Mouse (Mus musculus): ENCODE results near the gene Tsr1. TPM values are rescaled to one million over a fixed set of nuclear protein-coding genes. Genes with fewer than 3 reads are reported as not detected.

The Tsr1 gene
- total RNA-seq, 2 experiments from 2014 or later: 39.7 to 42.3 TPM

Small RNA genes lying within 50 kb of the gene (microRNA-seq; reads per million reads assigned to microRNA genes)
- gene Mir6926: 0.79 reads per million

Other genes with a start within 250 kb of the Tsr1 start
- 100 to 1,000 TPM; 217 to 220 TPM for gene Cluh, start 248.6 kb upstream of the Tsr1 start, total RNA-seq (2021)
- gene Pafah1b1, start 173.4 kb upstream of the Tsr1 start, total RNA-seq (2021): 100 to 1,000 TPM; 165 to 177 TPM
- gene Mettl16, start 127.2 kb upstream of the Tsr1 start, total RNA-seq (2021): 10 to 100 TPM; 19.0 to 19.9 TPM
- 10 to 100 TPM; 29.0 to 35.9 TPM for gene Mnt, start 67.2 kb upstream of the Tsr1 start, total RNA-seq (2021)
- 10 to 100 TPM; 26.3 to 31.9 TPM for gene Sgsm2, start 1.0 kb upstream of the Tsr1 start, total RNA-seq (2021)
- 10 to 100 TPM; 32.7 to 37.8 TPM for gene Smg6, start 27.8 kb downstream of the Tsr1 start, total RNA-seq (2021)
- gene Srr, start 27.9 kb downstream of the Tsr1 start, total RNA-seq (2021): 10 to 100 TPM; 36.0 to 40.5 TPM